Mouse (Mus musculus): ENCODE measurements around the gene 4931428F04Rik.

DNA sequence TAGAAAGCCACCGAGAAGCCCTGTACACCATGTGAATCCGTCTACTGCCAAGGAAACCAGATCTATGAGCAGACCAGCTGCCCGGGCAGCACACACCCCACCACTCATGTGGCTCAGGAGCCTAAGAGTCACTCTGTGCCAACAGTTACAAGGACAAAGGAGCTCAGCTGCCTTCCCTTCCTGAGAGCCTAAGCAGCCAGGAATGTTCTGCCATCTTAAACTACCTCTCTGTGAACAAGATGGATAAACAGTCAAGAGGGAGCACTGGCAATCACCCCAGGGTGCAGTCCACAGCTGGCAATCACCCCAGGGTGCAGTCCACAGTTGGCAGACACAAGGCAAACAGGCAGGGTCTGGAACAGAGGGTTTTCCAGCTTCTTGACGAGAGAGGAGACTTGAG is 28.3 kb upstream of the 4931428F04Rik start:
- no peak for TF ChIP-seq POLR2A (IDR thresholded peaks at IDR 0.05; ENCODE audit: extremely low read depth, insufficient read depth, low read length)
- no peak for TF ChIP-seq CTCF (IDR thresholded peaks at IDR 0.05; ENCODE audit: extremely low read depth, insufficient read depth, low read length)

Data from cortical plate, adult 2 months (tissue).